Mouse (Mus musculus): ENCODE data around the gene Crtac1. TPM values are rescaled to one million over a fixed set of nuclear protein-coding genes. Genes with fewer than 3 reads are reported as not detected.

Gene Crtac1
- total RNA-seq, 1 experiment, result 2.0 TPM

- H3K4me1 ChIP-seq (ENCODE audit: control insufficient read depth in 2 of 2, insufficient read depth in 2 of 2, low read length in 2 of 2, poor library complexity in 1 of 2), result peaks cover 8 to 18% of the 10 kb centered on the region in 2 experiments; a peak in 3 of 4 replicates
These were observed 125.8 kb downstream of the Crtac1 start for GRCm38 (mm10) chr19:42305746-42306145.

GRCm38 (mm10) chr19:42304506-42304905, 127.1 kb downstream of the Crtac1 start:
- Histone ChIP-seq H3K4me3 (ENCODE audit: insufficient read depth in 1 of 2, low read depth in 1 of 2, low read length in 2 of 2, poor library complexity in 1 of 2, severe bottlenecking in 1 of 2) (no peak overlapping the region), H3K9ac (ENCODE audit: insufficient read depth, low read depth, low read length, poor library complexity, severe bottlenecking) (no peak overlapping the region), H3K9me3 (ENCODE audit: control insufficient read depth, insufficient read depth, low read depth, low read length) (no peaks in the 10 kb centered on the region), H3K36me3 (ENCODE audit: control insufficient read depth, insufficient read depth, low read length, poor library complexity, severe bottlenecking) (no peaks in the 10 kb centered on the region), H3K27ac (ENCODE audit: insufficient read depth, low read depth, low read length, poor library complexity, severe bottlenecking) (no peak overlapping the region), H3K4me1 (ENCODE audit: control insufficient read depth in 2 of 2, insufficient read depth in 2 of 2, low read length in 2 of 2, poor library complexity in 1 of 2) (peaks cover 8 to 20% of the 10 kb centered on the region in 2 experiments; a peak in 3 of 4 replicates)
- in situ Hi-C loops (cut with MboI; ENCODE audit: low sequenced_read_pairs in 2 of 2, unreplicated experiment in 2 of 2), result no loop called here
- TF ChIP-seq ZC3H11A (IDR thresholded peaks at IDR 0.05; ENCODE audit: borderline replicate concordance, low read depth, low read length), result no peak
- no peak for TF ChIP-seq MAFK (IDR thresholded peaks at IDR 0.05; ENCODE audit: insufficient read depth, low read depth, low read length)
- TF ChIP-seq ZNF384 (IDR thresholded peaks at IDR 0.05; ENCODE audit: low read depth, low read length), result no peak
- TF ChIP-seq HCFC1 (IDR thresholded peaks at IDR 0.05; ENCODE audit: borderline replicate concordance, insufficient read depth, low read length), result no peak
- no peak for TF ChIP-seq CHD2 (IDR thresholded peaks at IDR 0.05; ENCODE audit: low read depth, low read length)
- no peak for DNase-seq (ENCODE audit: low read depth, low spot score)

More at GRCm38 (mm10) chr19:42305746-42306145, 125.8 kb downstream of the Crtac1 start:
- in situ Hi-C loops (cut with MboI; ENCODE audit: low sequenced_read_pairs in 2 of 2, unreplicated experiment in 2 of 2), result no loop called here
- Histone ChIP-seq H3K4me3 (ENCODE audit: insufficient read depth in 1 of 2, low read depth in 1 of 2, low read length in 2 of 2, poor library complexity in 1 of 2, severe bottlenecking in 1 of 2) (no peak overlapping the region), H3K36me3 (ENCODE audit: control insufficient read depth, insufficient read depth, low read length, poor library complexity, severe bottlenecking) (no peaks in the 10 kb centered on the region), H3K27ac (ENCODE audit: insufficient read depth, low read depth, low read length, poor library complexity, severe bottlenecking) (no peak overlapping the region), H3K9ac (ENCODE audit: insufficient read depth, low read depth, low read length, poor library complexity, severe bottlenecking) (no peak overlapping the region), H3K9me3 (ENCODE audit: control insufficient read depth, insufficient read depth, low read depth, low read length) (no peaks in the 10 kb centered on the region)
- no peak for TF ChIP-seq ZNF384 (IDR thresholded peaks at IDR 0.05; ENCODE audit: low read depth, low read length)
- TF ChIP-seq CHD2 (IDR thresholded peaks at IDR 0.05; ENCODE audit: low read depth, low read length), result no peak
- TF ChIP-seq HCFC1 (IDR thresholded peaks at IDR 0.05; ENCODE audit: borderline replicate concordance, insufficient read depth, low read length), result no peak
- no peak for TF ChIP-seq ZC3H11A (IDR thresholded peaks at IDR 0.05; ENCODE audit: borderline replicate concordance, low read depth, low read length)
- TF ChIP-seq MAFK (IDR thresholded peaks at IDR 0.05; ENCODE audit: insufficient read depth, low read depth, low read length), result no peak
- DNase-seq (ENCODE audit: low read depth, low spot score), result no peak

- Histone ChIP-seq H3K4me3 (ENCODE audit: insufficient read depth in 1 of 2, low read depth in 1 of 2, low read length in 2 of 2, poor library complexity in 1 of 2, severe bottlenecking in 1 of 2) (no peak overlapping the region), H3K4me1 (ENCODE audit: control insufficient read depth in 2 of 2, insufficient read depth in 2 of 2, low read length in 2 of 2, poor library complexity in 1 of 2) (peaks cover 8 to 22% of the 10 kb centered on the region in 2 experiments; a peak in 3 of 4 replicates), H3K27ac (ENCODE audit: insufficient read depth, low read depth, low read length, poor library complexity, severe bottlenecking) (no peak overlapping the region), H3K36me3 (ENCODE audit: control insufficient read depth, insufficient read depth, low read length, poor library complexity, severe bottlenecking) (no peaks in the 10 kb centered on the region), H3K9me3 (ENCODE audit: control insufficient read depth, insufficient read depth, low read depth, low read length) (no peaks in the 10 kb centered on the region), H3K9ac (ENCODE audit: insufficient read depth, low read depth, low read length, poor library complexity, severe bottlenecking) (no peak overlapping the region)
- in situ Hi-C loops (cut with MboI; ENCODE audit: low sequenced_read_pairs in 2 of 2, unreplicated experiment in 2 of 2), result no loop called here
- DNase-seq (ENCODE audit: low read depth, low spot score), result no peak
- TF ChIP-seq ZC3H11A (IDR thresholded peaks at IDR 0.05; ENCODE audit: borderline replicate concordance, low read depth, low read length) (no peak), CHD2 (IDR thresholded peaks at IDR 0.05; ENCODE audit: low read depth, low read length) (no peak), HCFC1 (IDR thresholded peaks at IDR 0.05; ENCODE audit: borderline replicate concordance, insufficient read depth, low read length) (no peak), MAFK (IDR thresholded peaks at IDR 0.05; ENCODE audit: insufficient read depth, low read depth, low read length) (no peak), ZNF384 (IDR thresholded peaks at IDR 0.05; ENCODE audit: low read depth, low read length) (no peak)
These were observed 128.3 kb downstream of the Crtac1 start for GRCm38 (mm10) chr19:42303210-42303813.

- H3K36me3 ChIP-seq (ENCODE audit: control insufficient read depth, insufficient read depth, low read length, poor library complexity, severe bottlenecking), result no peaks in the 10 kb centered on the region
- DNase-seq (ENCODE audit: low read depth, low spot score), result no peak
- no peak overlapping the region for H3K4me3 ChIP-seq (ENCODE audit: insufficient read depth in 1 of 2, low read depth in 1 of 2, low read length in 2 of 2, poor library complexity in 1 of 2, severe bottlenecking in 1 of 2)
- in situ Hi-C loops (cut with MboI; ENCODE audit: low sequenced_read_pairs in 2 of 2, unreplicated experiment in 2 of 2), result no loop called here
- H3K9me3 ChIP-seq (ENCODE audit: control insufficient read depth, insufficient read depth, low read depth, low read length), result no peaks in the 10 kb centered on the region
- H3K4me1 ChIP-seq (ENCODE audit: control insufficient read depth in 2 of 2, insufficient read depth in 2 of 2, low read length in 2 of 2, poor library complexity in 1 of 2), result peaks cover 14 to 27% of the 10 kb centered on the region in 2 experiments
- no peak overlapping the region; the same call in 1 of the 2 replicates for H3K27ac ChIP-seq (ENCODE audit: insufficient read depth, low read depth, low read length, poor library complexity, severe bottlenecking)
- no peak overlapping the region for H3K9ac ChIP-seq (ENCODE audit: insufficient read depth, low read depth, low read length, poor library complexity, severe bottlenecking)
- TF ChIP-seq ZNF384 (IDR thresholded peaks at IDR 0.05; ENCODE audit: low read depth, low read length) (no peak), MAFK (IDR thresholded peaks at IDR 0.05; ENCODE audit: insufficient read depth, low read depth, low read length) (no peak), HCFC1 (IDR thresholded peaks at IDR 0.05; ENCODE audit: borderline replicate concordance, insufficient read depth, low read length) (no peak), CHD2 (IDR thresholded peaks at IDR 0.05; ENCODE audit: low read depth, low read length) (no peak), ZC3H11A (IDR thresholded peaks at IDR 0.05; ENCODE audit: borderline replicate concordance, low read depth, low read length) (no peak)
These were observed 138.4 kb downstream of the Crtac1 start for GRCm38 (mm10) chr19:42293216-42293615.

Data from ES-E14 (cell line).